Mouse (Mus musculus): ENCODE results near the gene Smarcb1.

DNA sequence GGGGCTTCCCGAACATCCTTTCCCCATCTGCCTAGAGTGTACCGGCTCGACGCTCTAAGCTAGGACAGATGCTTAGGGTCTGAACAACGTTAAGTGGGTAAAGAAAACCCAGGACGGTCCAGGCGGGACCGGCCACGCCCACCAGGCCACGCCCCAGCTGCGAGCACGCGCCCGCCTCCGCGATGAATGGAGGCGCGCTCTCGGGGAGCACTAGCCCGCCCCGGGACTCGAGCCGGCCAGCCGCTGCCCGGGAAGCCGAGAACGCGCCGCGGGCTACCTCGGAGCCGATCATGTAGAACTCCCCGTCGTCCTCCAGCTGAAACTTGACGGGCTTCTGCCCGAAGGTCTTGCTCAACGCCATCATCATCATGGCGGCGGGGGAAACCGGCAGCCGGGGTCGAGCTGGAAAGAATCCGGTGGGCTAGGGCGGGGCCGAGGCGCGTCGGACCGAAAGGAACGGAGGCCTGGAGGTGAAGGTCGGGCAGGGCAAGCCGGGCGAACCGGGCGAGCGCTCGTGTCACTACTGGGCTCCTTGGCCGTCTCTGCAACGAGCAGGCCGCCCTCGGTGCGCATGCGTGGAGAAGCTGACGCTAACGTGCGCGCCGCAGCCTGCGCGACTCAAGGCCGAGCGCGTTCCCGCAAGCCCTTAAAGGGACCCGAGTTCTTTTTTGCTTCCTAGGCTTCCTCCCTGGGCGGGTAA lies at the start of gene Smarcb1:
- TF ChIP-seq POLR2A (IDR thresholded peaks at IDR 0.05; ENCODE audit: borderline replicate concordance, control insufficient read depth, low read depth, low read length) = peak; percentile 74; the same call in 1 of the 2 replicates
- no peak for TF ChIP-seq CTCF (IDR thresholded peaks at IDR 0.05; ENCODE audit: control insufficient read depth, insufficient read depth, low read length)
